Mouse (Mus musculus): ENCODE results near the gene Henmt1. TPM values are rescaled to one million over a fixed set of nuclear protein-coding genes. Genes with fewer than 3 reads are reported as not detected.
A peak's percentile ranks its signal among the peaks of the same experiment; 100 is the strongest.

Henmt1 gene
- total and polyA plus RNA-seq, 3 experiments = 0.08 TPM; not detected in 2

GRCm38 (mm10) chr3:108920442-108921070 is 19.1 kb upstream of the Henmt1 start:
- H3K36me3 ChIP-seq (ENCODE audit: control insufficient read depth in 1 of 2, insufficient read depth in 2 of 2, low read length in 2 of 2) = peaks cover 0 to 9% of the 10 kb centered on the region in 2 experiments; a peak in 2 of 4 replicates
- no peaks in the 10 kb centered on the region for H3K27me3 ChIP-seq (ENCODE audit: control insufficient read depth in 1 of 2, insufficient read depth in 2 of 2, low read length in 2 of 2)
- H3K9ac ChIP-seq (ENCODE audit: control insufficient read depth, low read depth, low read length, poor library complexity, severe bottlenecking) = no peak overlapping the region
- no peak overlapping the region for H3K27ac ChIP-seq (ENCODE audit: control insufficient read depth, low read depth, low read length)
- no peak for DNase-seq (ENCODE audit: low read depth, low spot score)
- H3K4me3 ChIP-seq (ENCODE audit: control insufficient read depth in 1 of 2, insufficient read depth in 1 of 2, low read depth in 2 of 2, low read length in 2 of 2) = no peak overlapping the region
- H3K79me2 ChIP-seq (ENCODE audit: control insufficient read depth, insufficient read depth, low read length, poor library complexity) = no peaks in the 10 kb centered on the region
- no peak for TF ChIP-seq POLR2AphosphoS5 (IDR thresholded peaks at IDR 0.05; ENCODE audit: borderline replicate concordance, low read depth, low read length)
- TF ChIP-seq POLR2AphosphoS2 (IDR thresholded peaks at IDR 0.05; ENCODE audit: low read length) = no peak
- no peak for TF ChIP-seq HCFC1 (IDR thresholded peaks at IDR 0.05; ENCODE audit: low read depth, low read length)
- no peak for TF ChIP-seq BHLHE40 (IDR thresholded peaks at IDR 0.05; ENCODE audit: borderline replicate concordance, low read depth, low read length)
- TF ChIP-seq ETS1 (IDR thresholded peaks at IDR 0.05; ENCODE audit: low read depth, low read length) = no peak
- no peak for TF ChIP-seq ZC3H11A (IDR thresholded peaks at IDR 0.05; ENCODE audit: low read depth, low read length)
- no peak for TF ChIP-seq MYB (IDR thresholded peaks at IDR 0.05; ENCODE audit: low read depth, low read length)
- no peak for TF ChIP-seq RAD21 (IDR thresholded peaks at IDR 0.05; ENCODE audit: low read depth, low read length)
- TF ChIP-seq USF1 (IDR thresholded peaks at IDR 0.05; ENCODE audit: low read depth, low read length) = no peak
- TF ChIP-seq SMC3 (IDR thresholded peaks at IDR 0.05; ENCODE audit: low read depth, low read length) = no peak
- no peak for TF ChIP-seq RCOR1 (IDR thresholded peaks at IDR 0.05; ENCODE audit: low read depth, low read length)
- H3K9me3 ChIP-seq (replicated peaks; ENCODE audit: insufficient read depth, low read length) = no peaks in the 10 kb centered on the region
- H3K4me1 ChIP-seq (ENCODE audit: control insufficient read depth in 1 of 2, insufficient read depth in 2 of 2, low read length in 2 of 2) = peaks cover 0 to 21% of the 10 kb centered on the region in 2 experiments; a peak in 3 of 4 replicates

GRCm38 (mm10) chr3:108921822-108922221 is 17.9 kb upstream of the Henmt1 start:
- no peaks in the 10 kb centered on the region for H3K27me3 ChIP-seq (ENCODE audit: control insufficient read depth in 1 of 2, insufficient read depth in 2 of 2, low read length in 2 of 2)
- no peak for TF ChIP-seq USF2 (IDR thresholded peaks at IDR 0.05; ENCODE audit: borderline replicate concordance in 1 of 2, insufficient read depth in 1 of 2, low read depth in 1 of 2, low read length in 2 of 2)
- no peak; a peak in 1 of 6 replicates for TF ChIP-seq CTCF (IDR thresholded peaks at IDR 0.05 in 2 of 3, conservative IDR thresholded peaks at IDR 0.05 in 1 of 3; ENCODE audit: control insufficient read depth in 1 of 3, insufficient read depth in 1 of 3, low read depth in 2 of 3, low read length in 3 of 3, poor library complexity in 1 of 3, severe bottlenecking in 1 of 3)
- peak in 1 of 2 experiments; percentile 53; a peak in 2 of 4 replicates for TF ChIP-seq EP300 (IDR thresholded peaks at IDR 0.05; ENCODE audit: low read depth in 1 of 2, low read length in 2 of 2)
- no peak for TF ChIP-seq MXI1 (IDR thresholded peaks at IDR 0.05; ENCODE audit: low read depth, low read length)
- TF ChIP-seq TCF12 (IDR thresholded peaks at IDR 0.05; ENCODE audit: low read depth, low read length) = peak; percentile 68
- no peak for TF ChIP-seq MAFK (IDR thresholded peaks at IDR 0.05; ENCODE audit: borderline replicate concordance, low read depth, low read length)
- peak; percentile 42; the same call in 1 of the 2 replicates for TF ChIP-seq ETS1 (IDR thresholded peaks at IDR 0.05; ENCODE audit: low read depth, low read length)
- 0 out of 2 replicates have a peak, but pooled peaks have one; percentile 15 for TF ChIP-seq SMC3 (IDR thresholded peaks at IDR 0.05; ENCODE audit: low read depth, low read length)
- no peak for TF ChIP-seq CHD1 (IDR thresholded peaks at IDR 0.05; ENCODE audit: low read depth, low read length)
- TF ChIP-seq GATA1 (IDR thresholded peaks at IDR 0.05; ENCODE audit: low read depth, low read length) = peak; percentile 45; the same call in 1 of the 2 replicates
- H3K4me3 ChIP-seq (ENCODE audit: control insufficient read depth in 1 of 2, insufficient read depth in 1 of 2, low read depth in 2 of 2, low read length in 2 of 2) = no peak overlapping the region
- peaks cover 0 to 6% of the 10 kb centered on the region in 2 experiments; a peak in 2 of 4 replicates for H3K36me3 ChIP-seq (ENCODE audit: control insufficient read depth in 1 of 2, insufficient read depth in 2 of 2, low read length in 2 of 2)
- no peaks in the 10 kb centered on the region for H3K79me2 ChIP-seq (ENCODE audit: control insufficient read depth, insufficient read depth, low read length, poor library complexity)
- peaks cover 0 to 15% of the 10 kb centered on the region in 2 experiments; a peak in 2 of 4 replicates for H3K4me1 ChIP-seq (ENCODE audit: control insufficient read depth in 1 of 2, insufficient read depth in 2 of 2, low read length in 2 of 2)
- DNase-seq (ENCODE audit: low read depth, low spot score) = no peak
- H3K9me3 ChIP-seq (replicated peaks; ENCODE audit: insufficient read depth, low read length) = no peaks in the 10 kb centered on the region
- no peak overlapping the region for H3K9ac ChIP-seq (ENCODE audit: control insufficient read depth, low read depth, low read length, poor library complexity, severe bottlenecking)
- H3K27ac ChIP-seq (ENCODE audit: control insufficient read depth, low read depth, low read length) = no peak overlapping the region
